Mouse (Mus musculus): Measurements from ENCODE around the gene Sar1b. TPM values are rescaled to one million over a fixed set of nuclear protein-coding genes. Genes with fewer than 3 reads are reported as not detected.

The Sar1b gene
- 206 and 240 TPM in 2 replicates for polyA plus RNA-seq (2021; fragmentation: Nextera tagmentation)
- long read RNA-seq, experiment 1, transcript Sar1b-201 (7 exons, 1,201 nt), result major isoform, 216 of 239 reads
- long read RNA-seq, experiment 1, partial matches to known transcripts, result 17 of 239 reads
- long read RNA-seq, experiment 1, other reads (novel, unspliced or antisense), result 6 of 239 reads
- long read RNA-seq, experiment 2, transcript Sar1b-201 (7 exons, 1,201 nt), result major isoform, 256 of 269 reads
- long read RNA-seq, experiment 2, partial matches to known transcripts, result 2 of 269 reads
- long read RNA-seq, experiment 2, other reads (novel, unspliced or antisense), result 11 of 269 reads

DNA sequence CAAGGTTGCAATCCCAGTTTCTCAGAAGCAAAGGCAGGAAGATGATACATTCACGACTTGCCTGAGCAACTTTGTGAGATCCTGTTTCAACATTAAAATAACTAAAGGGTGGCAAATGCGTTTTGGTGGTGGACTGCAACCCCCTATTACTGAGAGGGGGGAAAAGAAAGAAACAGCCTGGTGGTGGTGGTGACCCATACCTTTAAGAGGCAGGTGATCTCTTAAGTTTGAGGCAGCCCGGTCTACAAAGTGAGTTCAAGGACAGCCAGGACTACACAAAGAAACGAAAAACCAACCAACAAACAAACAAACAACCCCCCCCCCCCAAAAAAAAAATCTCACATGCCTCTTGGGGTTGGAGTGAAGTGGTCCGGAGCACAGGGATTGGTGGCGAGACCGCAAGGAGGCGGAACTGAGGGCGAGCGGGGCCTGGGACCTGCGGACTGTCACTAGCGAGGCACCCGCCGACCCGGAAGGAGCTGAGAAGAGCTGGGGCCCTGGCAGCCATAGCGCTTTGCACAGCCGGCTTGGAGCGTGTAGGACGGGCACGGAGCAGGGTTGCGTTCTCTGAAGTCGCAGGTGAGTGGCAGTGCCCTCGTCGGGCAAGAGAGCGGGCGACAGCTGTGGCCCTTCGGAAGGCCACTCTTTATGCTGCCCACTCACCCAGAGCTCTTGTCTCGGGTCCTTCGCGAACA is at the start of gene Sar1b, which contains the start of gene Sec24a:
Gene Sar1b (plus strand): TSS at position 475 of the 695 bp plus-strand sequence.
Gene Sec24a (minus strand): TSS at position 422 of the 695 bp plus-strand sequence.

Other genes with a start within 250 kb of the Sar1b start
- 4.0 TPM in 2 replicates for gene Phykpl, start 178.9 kb upstream of the Sar1b start, polyA plus RNA-seq (2021; fragmentation: Nextera tagmentation)
- 22.8 and 25.6 TPM in 2 replicates for gene Hnrnpab, start 156.8 kb upstream of the Sar1b start, polyA plus RNA-seq (2021; fragmentation: Nextera tagmentation)
- gene Nhp2, start 144.0 kb upstream of the Sar1b start, polyA plus RNA-seq (2021; fragmentation: Nextera tagmentation), result 180 and 185 TPM in 2 replicates
- 86.5 and 91.5 TPM in 2 replicates for gene Rmnd5b, start 127.8 kb upstream of the Sar1b start, polyA plus RNA-seq (2021; fragmentation: Nextera tagmentation)
- gene N4bp3, start 112.8 kb upstream of the Sar1b start, polyA plus RNA-seq (2021; fragmentation: Nextera tagmentation), result 12.1 and 13.2 TPM in 2 replicates
- gene D930048N14Rik, start 112.7 kb upstream of the Sar1b start, polyA plus RNA-seq (2021; fragmentation: Nextera tagmentation), result 0.33 and 0.43 TPM in 2 replicates
- gene 0610009B22Rik, start 74.8 kb upstream of the Sar1b start, polyA plus RNA-seq (2021; fragmentation: Nextera tagmentation), result 112 and 128 TPM in 2 replicates
- 9.4 and 13.2 TPM in 2 replicates for gene Sec24a, start 53 bp upstream of the Sar1b start, polyA plus RNA-seq (2021; fragmentation: Nextera tagmentation)
- gene Jade2, start 94.0 kb downstream of the Sar1b start, polyA plus RNA-seq (2021; fragmentation: Nextera tagmentation), result 4.9 and 5.8 TPM in 2 replicates
- 28.8 and 31.6 TPM in 2 replicates for gene Cdkn2aipnl, start 204.0 kb downstream of the Sar1b start, polyA plus RNA-seq (2021; fragmentation: Nextera tagmentation)
- gene Ube2b, start 237.1 kb downstream of the Sar1b start, polyA plus RNA-seq (2021; fragmentation: Nextera tagmentation), result 103 and 104 TPM in 2 replicates
- gene Cdkl3, start 240.5 kb downstream of the Sar1b start, polyA plus RNA-seq (2021; fragmentation: Nextera tagmentation), result 10.1 and 13.2 TPM in 2 replicates

All from layer of hippocampus, adult 6 months (tissue).